Mouse (Mus musculus) spleen, postnatal 4 days (tissue): ENCODE results near the gene Themis2.
"Not testable (repeated sequence)": the region's sequence is repeated elsewhere in the genome, so short reads cannot be mapped to it uniquely, and the experiment has no call there.

ENCODE experiments used
- DNase-seq, 2 experiments: peaks; one replicate each; pipeline ENCODE4 v3.0.0; 2022; ENCODE audit warnings: low spot score in 2 of 2

Themis2 gene

DNA sequence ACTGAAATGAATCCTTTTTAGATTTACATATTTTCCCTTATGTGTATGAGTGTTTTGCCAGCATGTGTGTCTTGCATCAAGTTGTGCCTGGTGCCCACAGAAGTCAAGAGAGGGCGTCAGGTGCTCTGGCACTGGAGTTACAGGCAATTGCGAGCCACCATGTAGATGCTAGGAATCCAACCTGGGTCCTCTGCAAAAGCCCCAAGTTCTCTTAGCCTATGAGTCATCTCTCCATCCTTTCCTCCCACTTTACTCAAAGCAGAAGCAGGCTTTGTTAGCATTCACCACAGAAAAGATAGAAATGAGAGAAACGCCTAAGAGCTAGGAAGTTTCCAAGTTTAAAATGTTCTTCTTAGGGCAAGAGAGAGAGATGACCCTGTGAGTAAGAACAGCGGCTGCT is 3.7 kb upstream of the Themis2 start:
- no peak for DNase-seq

DNA sequence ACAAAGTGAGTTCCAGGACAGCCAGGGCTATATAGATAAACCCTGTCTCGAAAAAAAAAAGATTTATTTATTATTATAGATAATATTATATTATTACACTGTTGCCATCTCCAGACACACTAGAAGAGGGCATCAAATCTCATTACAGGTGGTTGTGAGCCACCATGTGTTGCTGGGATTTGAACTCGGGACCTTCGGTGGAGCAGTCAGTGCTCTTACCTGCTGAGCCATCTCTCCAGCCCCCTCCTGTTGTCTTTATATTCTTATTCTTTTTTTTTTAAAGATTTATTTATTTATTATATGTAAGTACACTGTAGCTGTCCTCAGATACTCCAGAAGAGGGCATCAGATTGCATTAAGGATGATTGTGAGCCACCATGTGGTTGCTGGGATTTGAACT is 2.5 kb upstream of the Themis2 start:
- DNase-seq = not testable (repeated sequence)

DNA sequence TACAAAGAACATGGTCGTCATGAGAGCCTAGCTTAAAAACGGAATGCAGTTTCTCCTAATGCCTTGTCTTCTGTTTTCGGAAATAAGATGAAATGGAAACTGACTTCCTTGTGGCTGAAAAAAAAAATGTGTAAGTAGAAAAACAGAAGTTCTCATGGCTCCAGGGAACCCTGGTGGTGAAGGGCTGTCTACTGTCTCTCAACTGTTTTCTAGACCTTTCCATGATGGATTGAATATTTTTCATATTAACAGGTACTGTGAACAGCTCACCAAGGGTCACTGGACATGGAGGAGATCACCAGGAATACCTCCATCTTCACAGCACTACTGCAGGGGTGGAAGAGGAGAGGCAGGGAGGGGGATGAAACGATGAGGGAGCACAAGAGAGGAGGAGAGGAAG is 1.8 kb upstream of the Themis2 start:
- no peak for DNase-seq

GRCm38 (mm10) chr4:132797461-132797860 is 1.3 kb upstream of the Themis2 start:
- no peak for DNase-seq

DNA sequence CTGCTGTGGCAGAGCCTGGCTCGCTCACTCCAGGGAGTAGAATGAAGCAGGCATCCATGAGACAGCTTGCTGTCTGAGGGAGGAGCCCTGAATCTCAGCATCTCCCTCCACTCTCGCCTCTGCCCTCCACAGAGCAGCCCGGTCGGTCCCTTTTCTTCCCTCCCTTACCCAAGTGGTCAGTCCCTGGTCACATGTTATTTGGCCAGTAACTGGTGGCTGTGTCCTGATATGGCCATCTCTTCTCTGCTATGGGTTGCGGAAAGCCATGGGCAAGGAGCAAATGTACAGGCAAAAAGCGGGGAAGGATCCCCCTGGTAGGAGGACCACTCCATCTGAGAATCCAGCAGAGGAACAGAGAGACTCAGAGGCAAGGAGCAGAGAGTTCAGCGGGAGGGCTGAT is 1.0 kb downstream of the Themis2 start:
- DNase-seq = no peak

- DNase-seq = no peak
Observed at GRCm38 (mm10) chr4:132794760-132795159, 1.4 kb downstream of the Themis2 start.

GRCm38 (mm10) chr4:132794028-132794427 is 2.2 kb downstream of the Themis2 start:
- DNase-seq = no peak

DNA sequence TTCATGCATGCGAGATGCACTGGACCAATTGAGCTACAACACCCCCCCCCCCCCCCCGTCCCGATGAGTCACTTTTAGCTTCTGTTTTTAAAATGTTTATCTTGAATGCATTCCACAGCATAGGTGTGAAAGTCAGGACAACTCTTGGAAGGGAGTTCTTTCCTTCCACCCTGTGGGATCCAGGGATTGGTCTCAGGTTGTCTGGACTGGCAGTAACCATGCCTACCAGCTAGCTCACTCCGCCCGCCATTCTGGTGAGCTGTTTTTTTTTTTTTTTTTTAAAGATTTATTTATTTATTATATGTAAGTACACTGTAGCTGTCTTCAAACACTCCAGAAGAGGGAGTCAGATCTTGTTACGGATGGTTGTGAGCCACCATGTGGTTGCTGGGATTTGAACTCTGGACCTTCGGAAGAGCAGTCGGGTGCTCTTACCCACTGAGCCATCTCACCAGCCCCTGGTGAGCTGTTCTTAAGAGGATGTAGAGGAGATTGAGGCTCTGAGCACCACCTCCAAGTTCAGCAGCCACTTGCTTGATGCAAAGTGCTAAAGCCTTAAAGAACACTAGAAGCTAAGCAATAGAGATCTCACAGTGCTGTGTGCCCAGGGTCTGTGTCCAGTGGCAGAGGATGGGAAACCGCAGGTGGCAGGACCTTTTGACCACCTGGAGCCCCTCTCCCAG is 2.7 kb downstream of the Themis2 start:
- DNase-seq = not testable (repeated sequence)

DNA sequence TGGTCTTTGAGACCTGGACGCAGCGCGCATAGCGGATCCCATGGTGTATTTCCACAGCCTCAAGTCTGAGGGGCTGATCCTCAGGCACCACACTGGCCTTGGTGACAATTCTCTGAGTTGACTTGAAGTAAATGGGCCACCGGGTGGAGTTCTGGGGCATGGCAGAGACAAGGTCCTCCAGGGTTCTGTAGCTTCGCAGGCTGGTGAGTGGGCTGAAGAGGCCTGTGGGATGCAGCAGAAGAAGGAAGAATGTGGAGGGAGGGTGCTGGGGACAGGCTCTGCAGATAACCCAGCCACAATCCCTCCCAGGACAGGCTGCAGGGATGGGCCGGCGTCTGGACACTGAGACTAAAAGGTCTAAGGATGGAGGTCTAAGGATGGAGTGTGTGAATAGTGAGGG is 6.5 kb downstream of the Themis2 start:
- DNase-seq = no peak

GRCm38 (mm10) chr4:132785228-132785627 is 11.0 kb downstream of the Themis2 start:
- no peak for DNase-seq

GRCm38 (mm10) chr4:132783732-132784131 is 12.5 kb downstream of the Themis2 start:
- DNase-seq = no peak

- DNase-seq = no peak
Observed at GRCm38 (mm10) chr4:132780288-132780687, 15.9 kb downstream of the Themis2 start.

GRCm38 (mm10) chr4:132778562-132779201 is 17.5 kb downstream of the Themis2 start:
- peak in 1 of 2 experiments; percentile 62 for DNase-seq

DNA sequence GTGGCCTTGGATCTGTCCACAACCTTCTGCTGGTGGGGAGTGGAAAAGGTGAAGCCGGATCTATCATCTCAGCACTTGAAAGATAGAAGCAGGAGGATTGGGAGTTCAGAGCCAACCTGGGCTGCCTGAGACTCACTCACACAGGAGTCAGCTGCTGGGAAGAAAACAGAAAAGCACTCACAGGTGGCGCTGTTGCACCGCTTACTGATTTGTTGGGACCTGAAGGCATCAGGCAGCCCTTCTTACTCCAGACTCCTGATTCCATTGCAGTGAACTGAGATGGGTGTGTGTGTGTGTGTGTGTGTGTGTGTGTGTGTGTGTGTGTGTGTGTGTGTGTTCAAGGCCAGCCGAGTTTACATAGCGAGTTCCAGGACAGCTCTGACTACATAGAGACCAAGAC is 19.4 kb downstream of the Themis2 start:
- DNase-seq = peak; percentile 78 to 90

DNA sequence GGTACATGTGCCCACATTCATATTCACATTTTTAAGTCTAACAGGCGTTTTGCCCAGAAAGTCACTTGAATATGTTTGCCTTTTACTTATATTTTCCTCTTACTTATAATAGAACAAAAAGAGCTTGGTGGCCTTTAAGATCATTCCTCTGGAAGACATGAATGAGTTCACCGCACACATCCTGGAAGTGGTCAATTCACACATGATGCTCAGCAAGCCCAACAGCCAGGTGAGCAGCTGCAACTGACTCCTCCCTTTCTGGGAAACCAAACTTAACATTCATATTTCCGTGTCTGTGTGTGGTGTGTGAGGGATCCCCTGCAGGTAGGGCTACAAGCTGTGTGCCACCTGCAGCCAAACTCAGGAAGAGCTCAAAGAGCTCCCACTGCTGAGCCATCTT is 21.3 kb downstream of the Themis2 start:
- DNase-seq = no peak

DNA sequence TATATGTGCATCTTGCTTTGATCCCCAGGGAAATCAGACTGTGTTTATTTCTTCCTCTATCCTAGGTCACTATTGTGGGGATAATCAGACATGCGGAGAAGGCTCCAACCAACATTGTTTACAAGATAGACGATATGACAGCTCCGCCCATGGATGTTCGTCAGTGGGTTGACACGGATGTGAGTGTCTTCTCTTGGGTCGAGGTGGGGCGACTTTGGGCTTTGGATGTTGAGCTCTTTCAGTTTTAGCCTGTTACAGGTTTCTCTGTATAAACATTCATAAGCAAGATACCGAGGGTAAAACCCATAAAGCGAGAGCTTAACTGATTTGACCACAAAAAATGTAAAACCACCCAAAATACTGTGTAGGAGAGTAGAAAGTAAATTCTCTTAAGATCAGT is 24.4 kb downstream of the Themis2 start:
- DNase-seq = no peak

DNA sequence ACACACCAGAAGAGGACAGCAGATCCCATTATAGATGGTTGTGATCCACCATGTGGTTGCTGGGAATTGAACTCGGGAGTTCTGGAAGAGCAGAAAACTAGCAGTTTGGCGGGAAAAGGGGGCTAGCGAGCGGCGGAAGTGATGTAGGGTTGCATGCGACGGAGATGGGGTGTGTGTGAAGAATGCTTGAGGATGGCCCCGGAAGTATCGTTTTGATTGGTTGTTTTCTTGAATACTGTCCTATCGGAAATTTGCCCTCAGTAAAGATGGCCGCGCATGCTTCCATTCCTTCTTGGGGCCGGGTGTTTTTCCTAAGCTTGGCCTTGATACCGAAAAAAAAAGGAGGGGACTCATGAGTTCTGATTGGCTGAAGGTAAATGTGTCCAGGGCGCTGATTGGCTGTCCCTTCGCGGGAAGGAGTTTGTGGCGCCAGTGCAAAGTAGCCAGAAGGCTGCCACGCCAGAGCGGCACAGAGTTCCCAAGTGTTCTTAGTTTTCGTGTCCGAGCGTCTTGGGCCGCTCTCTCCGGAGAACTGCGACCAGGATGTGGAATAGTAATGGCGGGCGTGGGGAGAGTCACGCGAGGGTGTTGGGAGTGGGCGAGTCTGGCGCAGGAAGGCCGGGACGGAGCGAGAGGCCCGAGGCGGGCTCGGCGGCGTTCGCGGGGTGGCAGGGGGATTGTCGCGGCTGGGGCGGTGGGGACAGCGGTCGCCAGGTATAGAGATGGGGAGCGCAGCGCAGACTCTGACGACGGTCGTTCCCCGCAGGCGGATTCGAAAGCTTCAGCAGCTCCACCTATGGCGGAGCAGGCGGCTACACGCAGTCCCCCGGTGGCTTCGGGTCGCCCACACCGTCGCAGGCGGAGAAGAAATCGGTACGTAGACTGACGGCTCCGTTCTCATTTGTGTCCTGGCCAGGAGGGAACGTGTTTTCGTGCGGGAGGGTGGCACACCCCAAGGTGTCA is 28.0 kb downstream of the Themis2 start, which contains the start of gene Rpa2:
Rpa2 (plus strand) TSS at position 419 of the 963 bp plus-strand sequence.
- DNase-seq = peak; percentile 98

DNA sequence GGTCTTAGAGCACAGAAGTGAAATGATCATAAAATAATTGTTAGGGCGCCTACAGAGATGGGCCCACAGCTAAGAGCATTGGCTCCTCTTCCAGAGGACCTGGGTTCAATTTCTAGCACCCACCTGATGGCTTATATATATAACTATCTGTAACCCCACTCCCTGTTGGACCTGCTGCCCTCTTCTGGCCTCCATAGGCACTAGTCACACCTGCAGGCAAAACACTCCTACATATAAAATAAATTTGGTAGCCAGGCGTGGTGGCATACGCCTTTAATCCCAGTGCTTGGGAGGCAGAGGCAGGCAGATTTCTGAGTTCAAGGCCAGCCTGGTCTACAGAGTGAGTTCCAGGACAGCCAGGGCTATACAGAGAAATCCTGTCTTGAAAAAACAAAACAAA is 33.1 kb downstream of the Themis2 start:
- DNase-seq = not testable (repeated sequence)

- DNase-seq = no peak
Observed at GRCm38 (mm10) chr4:132762602-132763001, 33.6 kb downstream of the Themis2 start.

GRCm38 (mm10) chr4:132760296-132760695 is 35.9 kb downstream of the Themis2 start:
- DNase-seq = no peak

DNA sequence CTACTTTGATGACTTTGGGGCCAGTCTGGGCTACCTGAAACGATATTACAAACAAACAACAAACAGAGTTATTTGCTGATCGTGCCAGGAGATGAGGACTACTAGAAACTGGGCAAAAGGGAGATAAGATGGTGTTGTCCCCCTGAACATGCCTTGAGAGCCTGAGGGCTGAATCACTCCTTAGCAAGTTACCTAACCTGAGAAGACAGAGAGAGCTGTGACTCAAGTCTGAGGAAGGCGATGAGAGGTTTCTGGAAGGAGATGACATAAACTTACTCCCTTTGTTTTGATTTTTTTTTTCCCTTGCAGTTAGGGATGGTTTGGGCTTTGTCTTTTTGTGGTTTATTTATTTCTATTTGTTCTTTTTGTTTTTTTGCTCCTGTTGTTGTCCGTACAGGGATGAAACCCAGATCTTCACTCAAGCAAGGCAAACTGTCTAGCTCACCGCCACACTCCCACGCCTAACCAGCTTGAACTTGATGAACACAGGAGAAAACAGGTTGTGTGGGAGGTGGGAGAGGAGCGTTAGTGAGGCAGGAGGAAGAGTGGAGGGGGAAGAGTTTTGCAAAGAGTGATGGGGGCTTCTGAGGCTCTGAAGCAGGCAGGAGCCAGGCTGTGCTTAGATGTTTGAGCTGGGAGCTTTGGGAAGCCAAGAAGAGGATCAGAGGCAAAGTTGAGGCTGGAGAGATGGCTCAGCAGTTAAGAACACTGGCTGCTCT is 38.4 kb downstream of the Themis2 start:
- DNase-seq = no peak

DNA sequence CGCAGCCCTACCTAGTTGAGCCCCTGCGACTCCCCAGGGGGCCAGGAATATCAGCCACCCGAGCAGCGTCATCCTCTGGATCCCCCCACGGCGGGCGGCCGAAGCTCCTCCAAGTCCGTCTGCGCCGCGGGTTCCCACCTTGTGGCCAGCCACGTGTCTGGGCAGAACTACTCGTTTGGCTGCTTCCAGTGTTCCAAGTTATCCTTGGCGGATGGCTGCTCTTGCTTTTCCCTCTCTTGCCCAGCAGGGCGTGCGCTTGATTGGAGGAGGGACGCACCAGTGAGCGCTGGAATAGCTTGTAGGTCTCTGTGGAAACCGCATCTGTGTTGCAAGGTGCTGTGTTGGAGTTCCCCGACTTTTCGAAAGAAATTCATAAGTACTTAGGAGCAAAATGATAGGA is 39.2 kb downstream of the Themis2 start, which contains the start of gene Smpdl3b:
Smpdl3b (minus strand) TSS at position 279 of the 400 bp plus-strand sequence.
- DNase-seq = peak in 1 of 2 experiments; percentile 66
